Mouse (Mus musculus): Measurements from ENCODE around the gene Smyd4. TPM values are rescaled to one million over a fixed set of nuclear protein-coding genes. Genes with fewer than 3 reads are reported as not detected.

Gene Smyd4
- total and polyA plus RNA-seq, 3 experiments = 9.6 to 12.8 TPM; not detected in 1

GRCm38 (mm10) chr11:75422013-75422792 is 74.0 kb downstream of the Smyd4 start, which contains the start of gene Serpinf1:
Gene Serpinf1, minus strand, starts transcription at chr11:75422701.
- Histone ChIP-seq H3K27ac (ENCODE audit: control insufficient read depth, low read depth, low read length) (no peak within 1 kb of the TSS), H3K9ac (ENCODE audit: control insufficient read depth, low read depth, low read length, poor library complexity, severe bottlenecking) (no peak within 1 kb of the TSS), H3K4me3 (ENCODE audit: control insufficient read depth in 1 of 2, insufficient read depth in 1 of 2, low read depth in 2 of 2, low read length in 2 of 2) (no peak within 1 kb of the TSS), H3K4me1 (ENCODE audit: control insufficient read depth in 1 of 2, insufficient read depth in 2 of 2, low read length in 2 of 2) (no peaks in the 10 kb centered on the region), H3K9me3 (replicated peaks; ENCODE audit: insufficient read depth, low read length) (no peaks in the 10 kb centered on the region), H3K79me2 (ENCODE audit: control insufficient read depth, insufficient read depth, low read length, poor library complexity) (no peaks in the 10 kb centered on the region), H3K36me3 (ENCODE audit: control insufficient read depth in 1 of 2, insufficient read depth in 2 of 2, low read length in 2 of 2) (no peaks in the 10 kb centered on the region), H3K27me3 (ENCODE audit: control insufficient read depth in 1 of 2, insufficient read depth in 2 of 2, low read length in 2 of 2) (no peaks in the 10 kb centered on the region)
- TF ChIP-seq BHLHE40 (IDR thresholded peaks at IDR 0.05; ENCODE audit: borderline replicate concordance, low read depth, low read length) (no peak), MAFK (IDR thresholded peaks at IDR 0.05; ENCODE audit: borderline replicate concordance, low read depth, low read length) (no peak), NELFE (IDR thresholded peaks at IDR 0.05; ENCODE audit: low read depth, low read length) (no peak), MYC (IDR thresholded peaks at IDR 0.05; ENCODE audit: low read depth, low read length) (no peak), EP300 (IDR thresholded peaks at IDR 0.05; ENCODE audit: low read depth in 1 of 2, low read length in 2 of 2) (no peak), USF1 (IDR thresholded peaks at IDR 0.05; ENCODE audit: low read depth, low read length) (no peak), UBTF (IDR thresholded peaks at IDR 0.05; ENCODE audit: borderline replicate concordance, insufficient read depth, low read depth, low read length) (no peak), ZNF384 (IDR thresholded peaks at IDR 0.05; ENCODE audit: low read depth, low read length) (no peak), POLR2AphosphoS2 (IDR thresholded peaks at IDR 0.05; ENCODE audit: low read length) (no peak), KAT2A (conservative IDR thresholded peaks at IDR 0.05; ENCODE audit: low read depth, low read length) (no peak), RAD21 (IDR thresholded peaks at IDR 0.05; ENCODE audit: low read depth, low read length) (no peak), SMC3 (IDR thresholded peaks at IDR 0.05; ENCODE audit: low read depth, low read length) (no peak), SIN3A (IDR thresholded peaks at IDR 0.05; ENCODE audit: low read length) (no peak), GABPA (IDR thresholded peaks at IDR 0.05; ENCODE audit: low read depth, low read length) (no peak), ELF1 (IDR thresholded peaks at IDR 0.05; ENCODE audit: low read depth, low read length) (no peak), E2F4 (IDR thresholded peaks at IDR 0.05; ENCODE audit: borderline replicate concordance, low read depth, low read length) (no peak)
- no peak for DNase-seq (ENCODE audit: low read depth, low spot score)

- no peaks in the 10 kb centered on the region for H3K27me3 ChIP-seq (ENCODE audit: control insufficient read depth in 1 of 2, insufficient read depth in 2 of 2, low read length in 2 of 2)
- H3K36me3 ChIP-seq (ENCODE audit: control insufficient read depth in 1 of 2, insufficient read depth in 2 of 2, low read length in 2 of 2) = no peaks in the 10 kb centered on the region
- TF ChIP-seq GABPA (IDR thresholded peaks at IDR 0.05; ENCODE audit: low read depth, low read length) (no peak), JUND (IDR thresholded peaks at IDR 0.05; ENCODE audit: low read depth, low read length) (no peak), MXI1 (IDR thresholded peaks at IDR 0.05; ENCODE audit: low read depth, low read length) (no peak), ZMIZ1 (IDR thresholded peaks at IDR 0.05; ENCODE audit: low read depth, low read length) (no peak), MAFK (IDR thresholded peaks at IDR 0.05; ENCODE audit: borderline replicate concordance, low read depth, low read length) (no peak), BHLHE40 (IDR thresholded peaks at IDR 0.05; ENCODE audit: borderline replicate concordance, low read depth, low read length) (no peak), ETS1 (IDR thresholded peaks at IDR 0.05; ENCODE audit: low read depth, low read length) (no peak), POLR2AphosphoS2 (IDR thresholded peaks at IDR 0.05; ENCODE audit: low read length) (no peak), NELFE (IDR thresholded peaks at IDR 0.05; ENCODE audit: low read depth, low read length) (no peak), KAT2A (conservative IDR thresholded peaks at IDR 0.05; ENCODE audit: low read depth, low read length) (no peak), POLR2A (IDR thresholded peaks at IDR 0.05; ENCODE audit: control insufficient read depth in 1 of 2, insufficient read depth in 1 of 2, low read depth in 1 of 2, low read length in 2 of 2, poor library complexity in 1 of 2) (no peak), HCFC1 (IDR thresholded peaks at IDR 0.05; ENCODE audit: low read depth, low read length) (no peak), NRF1 (IDR thresholded peaks at IDR 0.05; ENCODE audit: insufficient read depth, low read depth, low read length, poor library complexity, severe bottlenecking) (no peak), ZC3H11A (IDR thresholded peaks at IDR 0.05; ENCODE audit: low read depth, low read length) (no peak), TAL1 (IDR thresholded peaks at IDR 0.05; ENCODE audit: low read length) (no peak), ELF1 (IDR thresholded peaks at IDR 0.05; ENCODE audit: low read depth, low read length) (no peak), ZNF384 (IDR thresholded peaks at IDR 0.05; ENCODE audit: low read depth, low read length) (no peak), TCF12 (IDR thresholded peaks at IDR 0.05; ENCODE audit: low read depth, low read length) (no peak)
- no peak overlapping the region for H3K4me3 ChIP-seq (ENCODE audit: control insufficient read depth in 1 of 2, insufficient read depth in 1 of 2, low read depth in 2 of 2, low read length in 2 of 2)
- no peak for DNase-seq (ENCODE audit: low read depth, low spot score)
- no peaks in the 10 kb centered on the region for H3K9me3 ChIP-seq (replicated peaks; ENCODE audit: insufficient read depth, low read length)
- H3K79me2 ChIP-seq (ENCODE audit: control insufficient read depth, insufficient read depth, low read length, poor library complexity) = no peaks in the 10 kb centered on the region
- no peak overlapping the region for H3K9ac ChIP-seq (ENCODE audit: control insufficient read depth, low read depth, low read length, poor library complexity, severe bottlenecking)
- no peaks in the 10 kb centered on the region for H3K4me1 ChIP-seq (ENCODE audit: control insufficient read depth in 1 of 2, insufficient read depth in 2 of 2, low read length in 2 of 2)
- no peak overlapping the region for H3K27ac ChIP-seq (ENCODE audit: control insufficient read depth, low read depth, low read length)
Observed at GRCm38 (mm10) chr11:75423091-75423490, 74.9 kb downstream of the Smyd4 start.
